Mouse (Mus musculus) monocyte, adult 59 days (primary cell): ENCODE data around the gene Fscn3. TPM values are rescaled to one million over a fixed set of nuclear protein-coding genes. Genes with fewer than 3 reads are reported as not detected.

Source experiments
- total RNA-seq, 2 experiments: library from RNA; stranded (reverse); gene quantifications; one replicate each; pipeline ENCODE4 v1.2.4; 2023

Gene Fscn3
- total RNA-seq = under 1 TPM; 0.34 to 0.36 TPM

DNA sequence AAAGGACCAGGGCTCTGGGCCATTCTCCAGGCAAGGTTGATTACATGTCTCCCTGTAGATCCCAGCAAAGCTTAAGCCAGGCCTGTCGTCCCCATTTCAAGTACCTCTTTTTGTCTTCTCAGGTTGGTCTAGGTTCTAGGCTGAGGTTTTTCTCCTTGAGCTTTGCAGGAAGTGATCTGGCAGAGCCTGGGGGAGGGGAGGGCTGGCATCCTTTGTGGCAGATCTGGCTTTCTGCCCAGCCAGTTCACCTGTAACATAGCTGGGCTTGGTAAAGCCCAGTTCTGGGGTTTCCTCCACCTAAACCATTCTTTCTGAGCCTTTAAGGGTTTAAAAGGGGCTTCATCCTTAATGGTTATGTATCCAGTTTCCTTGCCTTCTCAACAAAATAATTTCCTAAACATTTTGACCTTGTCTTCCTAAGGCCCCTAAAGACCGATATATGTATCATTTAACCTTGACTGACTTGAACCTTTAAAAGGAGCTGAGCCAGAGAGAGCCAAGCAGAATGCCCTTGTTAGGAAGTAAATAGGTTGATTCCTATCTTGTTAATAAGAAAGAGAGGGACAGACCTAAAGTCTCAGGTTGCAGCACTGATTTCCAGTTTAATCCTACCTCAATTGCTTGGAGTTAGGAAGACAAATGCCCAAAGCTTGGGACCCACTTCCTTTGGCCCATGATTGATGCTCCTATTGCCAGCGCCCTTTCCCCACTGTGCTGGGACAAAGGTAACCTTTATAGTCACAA, at the start of gene Fscn3:
TSS of gene Fscn3 (plus strand) at position 694 of the 744 bp plus-strand sequence.

DNA sequence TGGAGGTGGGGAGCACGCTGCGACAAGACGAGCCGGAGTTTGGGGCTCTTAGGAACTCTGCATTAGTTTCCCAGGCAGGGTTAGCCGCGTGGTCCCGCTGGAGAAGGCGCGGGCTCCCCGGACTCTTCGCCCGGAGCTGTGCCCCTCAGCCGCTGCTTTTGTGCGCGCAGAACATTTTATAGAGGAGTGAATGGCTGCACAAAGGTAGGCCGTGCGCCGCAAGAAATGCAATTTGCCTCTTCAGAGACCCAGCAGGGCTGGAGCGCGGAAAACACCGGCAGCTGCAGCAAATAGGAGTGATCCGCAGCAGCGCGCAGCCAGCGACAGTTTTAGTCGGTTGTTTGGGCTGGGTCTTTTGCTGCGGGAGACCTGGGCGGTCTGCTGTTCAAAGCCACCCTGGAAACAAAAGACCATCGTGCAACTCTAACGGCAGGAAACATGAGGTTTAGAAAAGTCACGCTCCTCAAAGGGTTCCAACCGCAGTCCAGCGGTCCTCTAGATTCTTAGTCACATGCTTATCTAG, 29.8 kb upstream of the Fscn3 start, which contains the start of gene Zfp800:
TSS of gene Zfp800 (minus strand) at position 325 of the 523 bp plus-strand sequence.

DNA sequence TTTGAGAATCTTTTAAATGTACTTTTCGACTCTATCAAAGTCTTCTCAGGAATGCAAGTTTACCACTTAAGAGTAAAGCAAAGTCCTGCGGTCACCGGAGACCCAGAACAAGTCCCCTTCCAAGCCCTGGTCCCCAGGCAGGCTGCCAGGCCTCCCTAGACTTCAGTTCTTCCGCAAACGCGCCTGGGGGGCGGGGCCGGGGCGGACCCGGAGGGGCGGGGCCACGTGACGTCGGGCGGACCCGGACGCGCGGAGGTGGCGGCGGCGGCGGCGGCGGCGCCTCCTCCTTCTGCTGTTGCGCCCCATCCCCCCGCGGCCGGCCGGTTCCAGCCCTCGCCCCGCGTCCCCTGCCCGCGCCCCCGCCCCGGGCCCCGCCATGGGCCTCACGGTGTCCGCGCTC, 4.3 kb upstream of the Fscn3 start, which contains the start of gene Arf5:
TSS of gene Arf5 (plus strand) at position 248 of the 400 bp plus-strand sequence.

GRCm38 (mm10) chr6:28428290-28428689, 701 bp downstream of the Fscn3 start, which contains the start of gene Gcc1:
TSS of gene Gcc1 (minus strand) at chr6:28428390.

DNA sequence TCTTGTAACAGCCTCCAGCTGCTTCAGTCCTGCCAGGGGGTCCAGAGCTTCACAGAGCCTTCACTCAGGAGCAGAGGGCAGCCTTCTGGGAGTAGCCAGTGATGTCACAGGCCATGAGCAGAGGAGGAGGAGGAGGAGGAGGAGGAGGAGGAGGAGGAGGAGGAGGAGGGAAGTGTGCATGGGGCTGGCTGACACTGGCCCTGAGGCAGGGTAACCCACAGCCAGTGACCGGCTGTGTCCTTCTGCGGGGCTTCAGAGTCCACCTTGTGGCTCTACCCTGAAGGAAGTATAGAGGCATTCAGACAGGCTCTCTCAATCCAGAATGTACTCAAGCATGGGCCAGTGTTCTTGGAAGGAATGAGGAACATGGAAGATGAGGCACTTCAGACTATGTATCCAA, 21.7 kb downstream of the Fscn3 start, which contains the start of gene Pax4:
TSS of gene Pax4 (minus strand) at position 101 of the 400 bp plus-strand sequence.

GRCm38 (mm10) chr6:28474839-28475238, 47.2 kb downstream of the Fscn3 start, which contains the start of gene Snd1:
TSS of gene Snd1 (plus strand) at chr6:28475139.

Other genes with a start within 250 kb of the Fscn3 start
- gene Zfp800, start 29.8 kb upstream of the Fscn3 start, total RNA-seq = 10 to 100 TPM; 52.4 to 56.3 TPM
- gene Arf5, start 4.2 kb upstream of the Fscn3 start, total RNA-seq = 100 to 1,000 TPM; 199 to 227 TPM
- gene Gcc1, start 601 bp downstream of the Fscn3 start, total RNA-seq = 10 to 100 TPM; 12.8 to 15.7 TPM
- not detected for gene Pax4, start 21.6 kb downstream of the Fscn3 start, total RNA-seq
- 100 to 1,000 TPM; 173 to 195 TPM for gene Snd1, start 47.4 kb downstream of the Fscn3 start, total RNA-seq